Mouse (Mus musculus): ENCODE measurements around the gene Srxn1.

DNA sequence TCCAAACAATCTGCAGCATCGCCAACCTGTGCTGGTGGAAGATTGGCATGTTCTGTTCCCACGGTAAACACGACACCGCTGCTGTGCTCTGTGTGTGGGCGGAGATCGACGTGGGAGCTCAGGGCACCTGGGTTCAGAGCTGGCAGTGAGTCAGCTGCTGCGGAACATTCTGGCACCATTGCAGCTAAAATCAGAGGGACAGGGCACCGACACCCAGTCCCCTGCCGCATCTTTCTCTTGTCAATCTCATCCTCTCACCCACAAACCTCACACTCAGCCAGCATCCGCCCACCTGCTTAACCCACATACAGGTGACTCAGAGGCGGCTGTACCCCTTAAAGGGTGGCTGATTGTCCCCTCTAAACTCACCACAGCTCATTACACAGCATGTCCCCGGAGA lies 3.6 kb upstream of the Srxn1 start:
- TF ChIP-seq POLR2A (IDR thresholded peaks at IDR 0.05; ENCODE audit: low read depth, low read length) (no peak), CTCF (IDR thresholded peaks at IDR 0.05; ENCODE audit: borderline replicate concordance, insufficient read depth, low read length) (no peak)

Measured in embryonic fibroblast, embryonic 13.5 days (primary cell).